Mouse (Mus musculus) kidney, adult 2 months (tissue): Measurements from ENCODE around the gene Sh3rf3.

ENCODE experiments used
- CTCF ChIP-seq: fragments of 200-500 bp; conservative IDR thresholded peaks from 2 replicates; pipeline ENCODE4 v1.5.1; 2011; ENCODE audit warnings: low read depth, mild to moderate bottlenecking, control low read depth, low read length, moderate library complexity, mixed read lengths; ENCODE audit not compliant: insufficient read depth, insufficient read length
- POLR2A ChIP-seq: fragments of 200-500 bp; IDR thresholded peaks from one replicate; pipeline ENCODE4 v1.6.1; 2011; ENCODE audit warnings: low read depth, low read length, control low read depth

GRCm38 (mm10) chr10:58871149-58871820 lies 58.1 kb downstream of the Sh3rf3 start:
- TF ChIP-seq POLR2A (no peak), CTCF (no peak)
